Mouse (Mus musculus) cerebellum, postnatal 10 days (tissue): ENCODE measurements around the gene 4930426L09Rik.
"Not testable (repeated sequence)": the region's sequence is repeated elsewhere in the genome, so short reads cannot be mapped to it uniquely, and the experiment has no call there.

Experiments
- DNase-seq, 2 experiments: peaks; one replicate each; pipeline ENCODE4 v3.0.0; 2021; ENCODE audit warnings: mixed read lengths in 2 of 2

Gene 4930426L09Rik

GRCm38 (mm10) chr2:18971564-18971963, 26.6 kb upstream of the 4930426L09Rik start:
- no peak for DNase-seq

- no peak for DNase-seq
These were observed 23.1 kb upstream of the 4930426L09Rik start for GRCm38 (mm10) chr2:18974882-18975645.

- DNase-seq: no peak
These were observed 22.0 kb upstream of the 4930426L09Rik start for GRCm38 (mm10) chr2:18976175-18976574.

- DNase-seq: no peak
These were observed 20.8 kb upstream of the 4930426L09Rik start for GRCm38 (mm10) chr2:18977201-18977805.

- no peak for DNase-seq
These were observed 19.1 kb upstream of the 4930426L09Rik start for GRCm38 (mm10) chr2:18979046-18979445.

GRCm38 (mm10) chr2:18979675-18980074, 18.5 kb upstream of the 4930426L09Rik start:
- DNase-seq: no peak

- DNase-seq: no peak
These were observed 15.6 kb upstream of the 4930426L09Rik start for GRCm38 (mm10) chr2:18982581-18982980.

- DNase-seq: no peak
These were observed 14.6 kb upstream of the 4930426L09Rik start for GRCm38 (mm10) chr2:18983546-18983945.

GRCm38 (mm10) chr2:18984095-18984847, 13.9 kb upstream of the 4930426L09Rik start:
- no peak for DNase-seq

GRCm38 (mm10) chr2:18985506-18985905, 12.6 kb upstream of the 4930426L09Rik start:
- DNase-seq: no peak

- DNase-seq: no peak
These were observed 9.3 kb upstream of the 4930426L09Rik start for GRCm38 (mm10) chr2:18988885-18989284.

- no peak for DNase-seq
These were observed 5.3 kb upstream of the 4930426L09Rik start for GRCm38 (mm10) chr2:18992512-18993510.

GRCm38 (mm10) chr2:18996451-18997211, 1.5 kb upstream of the 4930426L09Rik start:
- peak; percentile 44 to 60 for DNase-seq

GRCm38 (mm10) chr2:18997387-18997971, 664 bp upstream of the 4930426L09Rik start:
- peak; percentile 70 for DNase-seq

GRCm38 (mm10) chr2:18999395-18999794, 1.3 kb downstream of the 4930426L09Rik start:
- DNase-seq: no peak

GRCm38 (mm10) chr2:19004801-19005200, 6.7 kb downstream of the 4930426L09Rik start:
- no peak for DNase-seq

- no peak for DNase-seq
These were observed 8.0 kb downstream of the 4930426L09Rik start for GRCm38 (mm10) chr2:19006124-19006523.

- no peak for DNase-seq
These were observed 9.4 kb downstream of the 4930426L09Rik start for GRCm38 (mm10) chr2:19007580-19007979.

GRCm38 (mm10) chr2:19010541-19010940, 12.4 kb downstream of the 4930426L09Rik start:
- not testable (repeated sequence) for DNase-seq

- DNase-seq: no peak
These were observed 13.3 kb downstream of the 4930426L09Rik start for GRCm38 (mm10) chr2:19011443-19011842.

GRCm38 (mm10) chr2:19016348-19016747, 18.2 kb downstream of the 4930426L09Rik start:
- no peak for DNase-seq
